Mouse (Mus musculus) kidney, adult 8-10 months (tissue): ENCODE measurements around the gene Gjb6.

ENCODE experiments used
- DNase-seq, 2 experiments: peaks; one replicate each; pipeline ENCODE4 v3.0.0; 2022

The Gjb6 gene

DNA sequence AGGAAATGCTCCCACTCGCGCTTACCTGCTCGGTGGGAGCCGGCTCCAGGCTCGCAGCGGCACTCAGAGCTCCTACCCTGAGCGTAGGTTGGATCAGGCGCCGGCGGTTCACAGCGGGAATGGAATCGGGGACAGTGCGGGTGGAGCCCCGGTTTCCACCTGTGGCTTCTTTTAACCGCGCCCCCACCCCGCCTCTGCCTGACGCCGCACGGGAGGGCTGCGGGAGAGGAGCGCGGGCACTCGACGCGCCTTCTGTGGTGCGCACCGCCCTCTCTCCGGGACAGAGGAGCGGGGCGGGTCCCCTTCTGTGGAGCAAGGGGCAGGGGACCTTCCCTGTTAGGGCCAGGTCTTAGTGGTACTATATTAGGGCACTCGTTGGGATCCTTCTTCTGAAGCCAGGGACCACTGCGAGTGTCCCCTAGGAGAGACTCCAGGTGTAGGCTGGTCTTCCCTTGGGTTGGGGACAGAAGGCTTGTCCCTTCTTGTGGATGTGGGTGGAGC is at the start of gene Gjb6:
TSS of gene Gjb6 (minus strand) at position 451 of the 501 bp plus-strand sequence.
- no peak for DNase-seq

- DNase-seq, result no peak
Observed at GRCm38 (mm10) chr14:57165493-57165892, 32.1 kb upstream of the Gjb6 start.

- no peak for DNase-seq
Observed at GRCm38 (mm10) chr14:57161833-57162232, 28.4 kb upstream of the Gjb6 start.

DNA sequence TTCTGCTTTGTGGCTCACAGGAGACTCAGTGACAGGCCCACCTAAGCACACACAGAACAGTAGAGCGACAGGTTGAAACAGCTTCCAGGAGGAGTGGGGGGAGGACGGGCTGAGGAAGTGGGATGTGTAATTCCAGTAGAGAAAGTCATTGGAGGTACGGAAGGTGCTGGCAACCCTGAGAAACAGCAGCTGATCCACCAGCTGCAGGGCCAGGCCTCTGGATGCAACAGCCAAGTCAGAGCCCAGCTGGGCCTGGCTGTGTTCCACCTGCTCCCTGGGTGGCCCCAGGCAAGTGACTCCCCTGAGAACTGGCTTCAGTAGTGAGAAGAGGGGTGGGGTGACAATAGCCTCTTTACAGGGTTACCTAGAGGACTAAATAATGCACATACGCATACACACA is 27.8 kb upstream of the Gjb6 start:
- no peak for DNase-seq

GRCm38 (mm10) chr14:57154916-57155315 is 21.5 kb upstream of the Gjb6 start:
- no peak for DNase-seq

DNA sequence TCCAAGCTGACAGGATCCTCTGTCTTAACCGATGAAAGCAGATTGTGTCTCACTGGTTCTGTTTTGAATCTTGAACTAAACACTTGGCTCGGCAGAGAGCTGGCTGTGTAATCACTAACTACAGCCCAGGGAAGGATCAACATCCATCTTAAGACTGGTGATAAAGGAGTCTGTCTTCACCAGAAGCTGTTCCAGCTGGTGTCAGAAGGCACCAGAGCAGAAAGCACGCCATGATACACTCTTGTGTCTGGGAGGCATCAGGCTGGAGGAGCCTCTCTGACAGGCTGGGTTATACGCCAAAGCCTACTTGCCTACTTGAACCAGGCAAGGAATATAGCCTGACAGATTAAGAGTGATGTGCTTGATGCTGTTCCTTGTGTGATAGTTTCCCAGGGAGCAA is 12.3 kb upstream of the Gjb6 start:
- DNase-seq, result peak in 1 of 2 experiments; percentile 15

DNA sequence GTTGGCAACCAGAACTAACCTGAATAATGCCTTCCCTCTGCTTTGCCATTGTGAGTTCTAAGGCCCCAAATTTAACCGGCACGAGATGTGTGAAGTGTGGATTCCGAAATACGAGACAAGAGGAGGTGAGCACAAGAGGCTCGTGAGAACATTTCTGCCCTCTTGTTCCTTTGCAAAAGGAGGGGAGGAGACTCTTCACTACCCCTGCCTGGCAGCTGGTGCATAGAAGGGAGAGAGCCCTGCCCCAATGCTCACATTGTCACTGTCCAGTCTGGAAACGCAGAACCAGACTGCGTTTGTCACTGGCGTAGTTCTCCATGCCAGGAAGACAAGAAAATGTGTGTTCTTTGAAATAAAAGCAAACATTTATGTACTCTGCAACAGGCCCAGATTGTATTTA is 1.9 kb upstream of the Gjb6 start:
- DNase-seq, result no peak

DNA sequence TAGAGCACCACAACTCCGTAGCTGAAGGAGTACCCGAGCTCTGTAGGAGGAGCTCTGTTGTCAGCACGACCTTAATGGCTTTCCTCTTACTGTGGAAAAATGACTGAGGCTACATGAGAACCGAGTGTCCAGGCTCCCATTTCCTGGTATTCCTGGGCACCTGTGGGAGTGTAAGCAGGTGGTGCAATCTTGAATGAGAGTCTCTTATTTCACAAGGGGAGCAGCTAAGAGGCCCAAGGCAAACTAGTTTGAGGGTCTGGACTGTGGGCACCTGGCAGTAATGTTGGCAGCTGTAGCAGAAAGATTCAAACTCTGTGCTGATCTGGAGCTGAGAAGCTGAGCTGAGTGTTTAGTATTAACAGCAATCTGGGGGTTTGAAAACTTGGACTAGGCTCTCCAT is 6.0 kb downstream of the Gjb6 start:
- no peak for DNase-seq

GRCm38 (mm10) chr14:57122295-57122694 is 11.1 kb downstream of the Gjb6 start:
- DNase-seq, result no peak

- no peak for DNase-seq
Observed at GRCm38 (mm10) chr14:57115823-57116544, 17.4 kb downstream of the Gjb6 start, which contains the start of gene Gm4491. TSS of gene Gm4491 (minus strand) at chr14:57115883.

DNA sequence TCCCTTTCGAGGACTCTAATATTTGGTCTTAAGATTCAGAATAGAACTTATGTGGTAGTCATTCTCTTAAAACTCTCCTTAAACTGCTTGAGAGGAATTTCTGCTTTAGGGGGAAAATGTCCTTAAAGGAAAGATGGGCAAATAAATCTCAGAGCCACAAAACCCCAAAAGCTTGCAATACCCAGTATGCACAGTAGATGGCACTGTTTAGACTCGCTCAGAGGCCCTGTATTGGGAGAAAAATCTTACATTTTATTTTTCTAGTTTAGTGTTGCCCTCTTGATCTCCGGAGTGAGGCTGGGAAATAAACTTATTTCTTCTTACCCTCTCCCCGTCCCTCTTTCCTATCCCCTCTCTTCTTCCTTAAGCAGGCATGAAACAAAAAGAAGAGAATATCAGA is 24.2 kb downstream of the Gjb6 start:
- no peak for DNase-seq

DNA sequence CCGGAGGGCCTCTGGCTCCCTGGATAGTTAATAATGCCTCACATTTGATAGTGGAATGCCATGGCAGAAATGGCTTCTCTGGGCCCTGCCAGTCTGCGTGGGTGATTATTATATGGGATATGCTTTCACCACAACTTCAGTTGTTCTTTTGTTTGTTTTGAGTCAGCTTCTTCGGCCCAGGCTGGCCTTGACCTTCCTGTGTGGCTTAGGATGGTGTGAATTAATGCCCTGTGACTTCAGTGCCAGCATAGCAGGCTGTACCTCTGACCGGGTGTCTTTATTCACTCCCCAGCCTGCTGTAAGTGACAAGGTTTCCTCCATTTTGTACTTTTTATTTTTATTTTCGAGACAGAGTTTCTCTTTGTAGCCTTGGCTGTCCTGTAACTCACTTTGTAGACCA is 25.5 kb downstream of the Gjb6 start:
- no peak for DNase-seq

DNA sequence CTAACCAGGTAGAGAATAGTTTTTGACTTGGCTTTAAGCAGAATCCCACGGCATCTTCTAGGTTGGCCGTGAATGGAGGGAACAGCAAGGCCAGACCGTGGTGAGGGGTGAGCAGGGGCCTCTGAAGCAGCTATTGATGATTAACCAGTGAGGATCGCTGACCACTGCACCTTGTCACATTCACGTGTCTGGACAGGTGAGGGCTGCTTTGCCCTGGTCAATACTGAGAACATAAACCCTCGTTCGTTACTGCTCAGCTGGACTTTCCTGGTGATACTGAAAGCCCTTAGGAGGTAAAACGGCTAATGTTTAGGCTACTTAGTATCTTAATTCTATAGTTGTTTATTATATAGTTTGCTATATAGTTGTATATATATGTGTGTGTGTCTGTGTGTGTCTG is 26.3 kb downstream of the Gjb6 start:
- peak; percentile 82 to 86 for DNase-seq

- no peak for DNase-seq
Observed at GRCm38 (mm10) chr14:57105721-57106120, 27.7 kb downstream of the Gjb6 start.

DNA sequence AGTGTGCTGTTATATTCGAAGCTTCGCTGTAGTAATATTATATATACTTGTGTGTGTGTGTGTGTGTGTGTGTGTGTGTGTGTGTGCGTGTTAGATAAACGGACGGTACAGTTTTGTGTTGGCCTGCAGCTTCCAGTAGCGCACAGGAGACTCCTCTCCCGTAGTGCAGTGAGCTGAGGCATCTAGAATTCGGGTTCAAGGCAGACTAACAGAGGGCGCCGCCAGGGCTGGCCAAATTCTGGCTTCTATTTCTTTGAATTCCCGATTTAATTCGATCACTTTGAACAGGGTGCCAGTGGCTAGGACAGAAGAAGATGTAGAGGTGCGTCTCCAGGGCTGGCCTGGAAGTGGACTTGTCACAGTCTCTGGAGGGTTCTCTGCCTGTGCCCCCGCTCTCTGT is 28.3 kb downstream of the Gjb6 start:
- DNase-seq, result no peak

- DNase-seq, result peak; percentile 87 to 88
Observed at GRCm38 (mm10) chr14:57104106-57105023, 29.0 kb downstream of the Gjb6 start, which contains the start of gene Gjb2. TSS of gene Gjb2 (minus strand) at chr14:57104702.

DNA sequence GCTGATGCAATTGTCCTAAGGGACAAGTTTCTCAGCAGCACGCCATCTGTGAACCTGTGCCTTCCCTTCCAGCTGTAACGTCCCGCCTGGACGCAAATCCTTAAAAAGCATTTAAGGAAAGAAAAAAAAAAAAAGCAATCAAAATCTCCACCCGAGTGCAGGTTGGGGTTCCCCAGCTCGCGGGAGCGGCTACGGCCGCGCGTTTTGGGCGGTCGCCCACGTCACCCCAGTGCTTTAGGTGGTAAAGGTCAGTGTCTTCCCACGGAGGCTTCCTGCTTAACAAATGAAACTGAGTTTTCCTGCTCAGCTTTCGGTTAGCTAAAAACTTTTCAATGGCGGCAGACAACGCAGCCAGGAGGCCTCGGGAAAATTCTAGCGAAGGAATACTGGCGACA is 29.7 kb downstream of the Gjb6 start:
- DNase-seq, result peak in 1 of 2 experiments; percentile 29

DNA sequence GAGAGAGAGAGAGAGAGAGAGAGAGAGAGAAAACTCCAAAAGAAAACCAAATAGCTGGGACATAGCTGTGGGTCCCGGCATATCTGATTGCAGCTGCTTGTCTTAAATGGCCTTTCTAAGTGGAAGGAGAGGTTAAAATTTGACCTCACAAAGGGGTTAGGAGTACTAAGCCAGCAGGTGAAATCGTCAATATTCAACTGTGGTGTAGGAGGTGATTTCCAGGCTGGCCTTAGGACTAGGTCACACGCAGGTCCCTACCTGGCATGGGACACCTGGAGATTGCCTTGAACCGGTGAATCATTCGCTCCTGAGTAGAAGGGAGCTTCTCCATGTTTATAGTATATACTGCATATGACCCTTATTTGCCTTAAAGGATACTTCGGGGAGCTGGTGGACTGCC is 30.3 kb downstream of the Gjb6 start:
- no peak for DNase-seq

GRCm38 (mm10) chr14:57101623-57102022 is 31.8 kb downstream of the Gjb6 start:
- no peak for DNase-seq

GRCm38 (mm10) chr14:57095855-57096254 is 37.6 kb downstream of the Gjb6 start:
- DNase-seq, result no peak

GRCm38 (mm10) chr14:57093029-57093428 is 40.4 kb downstream of the Gjb6 start:
- peak; percentile 59 to 72 for DNase-seq

DNA sequence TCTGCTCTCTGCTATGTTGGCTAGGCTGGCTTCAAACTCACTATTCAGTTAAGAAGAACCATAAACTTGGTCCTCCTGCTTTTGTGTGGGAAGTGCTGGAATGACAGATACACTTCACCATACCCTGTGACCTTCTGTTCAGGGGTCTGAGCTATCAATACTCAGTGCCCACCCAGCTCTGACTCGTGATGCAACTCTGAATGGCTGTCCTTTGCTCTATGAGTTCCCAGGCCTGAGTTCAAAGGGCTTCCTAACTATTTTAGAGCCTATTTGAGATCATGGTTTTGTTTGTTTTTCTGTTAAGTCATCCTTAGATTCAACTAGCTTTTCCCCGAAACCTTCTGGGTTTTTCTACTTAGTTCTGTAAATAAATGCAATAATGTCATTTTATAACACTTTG is 43.4 kb downstream of the Gjb6 start:
- peak in 1 of 2 experiments; percentile 24 for DNase-seq

- peak; percentile 86 to 94 for DNase-seq
Observed at GRCm38 (mm10) chr14:57089107-57089506, 44.3 kb downstream of the Gjb6 start.
